Mouse (Mus musculus) embryonic facial prominence, embryonic 14.5 days (tissue): ENCODE measurements around the gene Lgi4. TPM values are rescaled to one million over a fixed set of nuclear protein-coding genes. Genes with fewer than 3 reads are reported as not detected.
A peak's percentile ranks its signal among the peaks of the same experiment; 100 is the strongest.

ENCODE experiments used
- ATAC-seq: fragments of 200-750 bp; cut with Nextera tagmentation; 2 replicates; pipeline ENCODE4 v1.8.0; 2017; ENCODE audit warnings: low read depth, moderate number of reproducible peaks, moderate TSS enrichment
- DNase-seq: peaks from one replicate; pipeline ENCODE4 v3.0.0-alpha.2; 2015; ENCODE audit warnings: low spot score
- H3K27ac ChIP-seq: fragments of 300-500 bp; sonication (generic); replicated peaks from 2 replicates; pipeline ENCODE4 v1.5.1; 2014; ENCODE audit warnings: low read depth, mild to moderate bottlenecking, low read length, moderate library complexity
- H3K27me3 ChIP-seq: fragments of 300-500 bp; sonication (generic); replicated peaks from 2 replicates; pipeline ENCODE4 v1.6.1; 2014; ENCODE audit warnings: low read length; ENCODE audit not compliant: control insufficient read depth, insufficient read depth
- H3K36me3 ChIP-seq: fragments of 300-500 bp; sonication (generic); 2 replicates; pipeline ENCODE4 v1.6.1; 2014; ENCODE audit warnings: low read length, mixed read lengths; ENCODE audit not compliant: control insufficient read depth, insufficient read depth
- H3K4me1 ChIP-seq: fragments of 300-500 bp; sonication (generic); 2 replicates; pipeline ENCODE4 v1.6.1; 2014; ENCODE audit warnings: antibody characterized with exemption, low read length; ENCODE audit not compliant: control insufficient read depth, insufficient read depth
- H3K4me2 ChIP-seq: fragments of 300-500 bp; sonication (generic); 2 replicates; pipeline ENCODE4 v1.6.1; 2014; ENCODE audit warnings: low read depth, mild to moderate bottlenecking, low read length, moderate library complexity, mixed read lengths
- H3K4me3 ChIP-seq: fragments of 300-500 bp; sonication (generic); 2 replicates; pipeline ENCODE4 v1.5.1; 2014; ENCODE audit warnings: low read depth, mild to moderate bottlenecking, low read length
- H3K9ac ChIP-seq: fragments of 300-500 bp; sonication (generic); 2 replicates; pipeline ENCODE4 v1.6.1; 2014; ENCODE audit warnings: low read depth, mild to moderate bottlenecking, low read length, moderate library complexity, mixed read lengths
- H3K9me3 ChIP-seq: fragments of 300-500 bp; sonication (generic); 2 replicates; pipeline ENCODE4 v1.6.1; 2016; ENCODE audit warnings: low read length; ENCODE audit not compliant: control insufficient read depth
- WGBS: fragments of 180-500 bp; shearing (Covaris S2); extraction: QIAGEN DNeasy Blood & Tissue Kit; methylation state at CpG from one replicate; pipeline ENCODE4 v1.1.7; 2014; 5-methylcytosine and 5-hydroxymethylcytosine counted together
- polyA plus RNA-seq: library from polyadenylated mRNA; unstranded; fragments of >200 nt; fragmentation: Nextera tagmentation; extraction: Ambion mirVana; gene quantifications from 2 replicates; pipeline ENCODE4 v1.2.1, GENCODE M21; 2014

Gene Lgi4
- polyA plus RNA-seq, 1 experiment from 2014 or later: 0.86 TPM

GRCm38 (mm10) chr7:31084140-31084539, 25.0 kb downstream of the Lgi4 start:
- DNase-seq (peak; percentile 51), ATAC-seq (peak; percentile 48; the same call in 1 of the 2 replicates)
- peaks cover 15% of the 10 kb centered on the region for H3K4me1 ChIP-seq
- H3K27ac ChIP-seq: peak overlapping the region; percentile 68
- no peaks in the 10 kb centered on the region for H3K9me3 ChIP-seq
- H3K9ac ChIP-seq: no peak overlapping the region; the same call in 1 of the 2 replicates
- H3K4me3 ChIP-seq: no peak overlapping the region
- 30% methylated on average over 9 of the region's 9 CpGs for WGBS
- no peaks in the 10 kb centered on the region for H3K36me3 ChIP-seq
- H3K4me2 ChIP-seq: peak overlapping the region; percentile 26; the same call in 1 of the 2 replicates
- no peaks in the 10 kb centered on the region for H3K27me3 ChIP-seq

GRCm38 (mm10) chr7:31085171-31085570, 26.0 kb downstream of the Lgi4 start:
- Histone ChIP-seq H3K4me3 (no peak overlapping the region), H3K9ac (no peak overlapping the region), H3K27me3 (no peaks in the 10 kb centered on the region), H3K4me2 (no peak overlapping the region), H3K36me3 (no peaks in the 10 kb centered on the region), H3K9me3 (no peaks in the 10 kb centered on the region), H3K27ac (peak overlapping the region; percentile 61; the same call in 1 of the 2 replicates), H3K4me1 (peaks cover 15% of the 10 kb centered on the region)
- ATAC-seq (peak; percentile 76), DNase-seq (peak; percentile 73)
- WGBS: 26% methylated on average over 3 of the region's 3 CpGs

- DNase-seq: no peak
- WGBS: 86% methylated on average over 9 of the region's 9 CpGs
Measured at GRCm38 (mm10) chr7:31086175-31086755, 27.1 kb downstream of the Lgi4 start.

GRCm38 (mm10) chr7:31087262-31087661, 28.1 kb downstream of the Lgi4 start:
- Histone ChIP-seq H3K4me3 (no peak overlapping the region), H3K4me2 (no peak overlapping the region), H3K27me3 (no peaks in the 10 kb centered on the region), H3K27ac (no peak overlapping the region; the same call in 1 of the 2 replicates), H3K36me3 (no peaks in the 10 kb centered on the region), H3K9me3 (no peaks in the 10 kb centered on the region), H3K9ac (no peak overlapping the region), H3K4me1 (peaks cover 15% of the 10 kb centered on the region)
- ATAC-seq (no peak), DNase-seq (no peak)
- 52% methylated on average over 2 of the region's 2 CpGs for WGBS

More at GRCm38 (mm10) chr7:31086175-31086755, 27.1 kb downstream of the Lgi4 start:
- Histone ChIP-seq H3K4me2 (no peak overlapping the region), H3K36me3 (no peaks in the 10 kb centered on the region), H3K9ac (no peak overlapping the region), H3K27ac (peak overlapping the region; percentile 61; the same call in 1 of the 2 replicates), H3K4me1 (peaks cover 15% of the 10 kb centered on the region), H3K9me3 (no peaks in the 10 kb centered on the region), H3K4me3 (no peak overlapping the region), H3K27me3 (no peaks in the 10 kb centered on the region)
- no peak for ATAC-seq

- no peak for DNase-seq
- Histone ChIP-seq H3K27ac (no peak overlapping the region), H3K9me3 (no peaks in the 10 kb centered on the region), H3K4me1 (peaks cover 14% of the 10 kb centered on the region), H3K9ac (no peak overlapping the region), H3K4me3 (no peak overlapping the region), H3K27me3 (no peaks in the 10 kb centered on the region), H3K36me3 (no peaks in the 10 kb centered on the region), H3K4me2 (no peak overlapping the region)
- ATAC-seq: no peak
- WGBS: 65% methylated on average over 3 of the region's 3 CpGs
Measured at GRCm38 (mm10) chr7:31088206-31088605, 29.1 kb downstream of the Lgi4 start.

GRCm38 (mm10) chr7:31089721-31090120, 30.6 kb downstream of the Lgi4 start:
- Histone ChIP-seq H3K9ac (no peak overlapping the region), H3K4me3 (no peak overlapping the region), H3K27me3 (no peaks in the 10 kb centered on the region), H3K9me3 (no peaks in the 10 kb centered on the region), H3K4me2 (no peak overlapping the region), H3K4me1 (peaks cover 5% of the 10 kb centered on the region; the same call in 1 of the 2 replicates), H3K27ac (no peak overlapping the region), H3K36me3 (no peaks in the 10 kb centered on the region)
- ATAC-seq (no peak), DNase-seq (no peak)
- WGBS: 70% methylated on average over 2 of the region's 2 CpGs

- Histone ChIP-seq H3K27me3 (no peaks in the 10 kb centered on the region), H3K36me3 (no peaks in the 10 kb centered on the region), H3K27ac (no peak overlapping the region), H3K9ac (no peak overlapping the region), H3K4me1 (no peaks in the 10 kb centered on the region), H3K4me2 (no peak overlapping the region), H3K4me3 (no peak overlapping the region), H3K9me3 (no peaks in the 10 kb centered on the region)
- 32% methylated on average over 8 of the region's 12 CpGs for WGBS
- no peak for DNase-seq
- no peak for ATAC-seq
Measured at GRCm38 (mm10) chr7:31094774-31095501, 35.8 kb downstream of the Lgi4 start.

GRCm38 (mm10) chr7:31096892-31097564, 37.9 kb downstream of the Lgi4 start:
- peak; percentile 20; the same call in 1 of the 2 replicates for ATAC-seq
- Histone ChIP-seq H3K9me3 (no peaks in the 10 kb centered on the region), H3K4me2 (no peak overlapping the region), H3K27ac (no peak overlapping the region), H3K4me1 (no peaks in the 10 kb centered on the region), H3K36me3 (no peaks in the 10 kb centered on the region), H3K27me3 (no peaks in the 10 kb centered on the region), H3K9ac (no peak overlapping the region), H3K4me3 (no peak overlapping the region)
- DNase-seq: peak; percentile 21
- WGBS: 61% methylated on average over 9 of the region's 9 CpGs
